Mouse (Mus musculus) frontal cortex, postnatal 10 days (tissue): Measurements from ENCODE around the gene Vmn2r57.
"Not testable (repeated sequence)": the region's sequence is repeated elsewhere in the genome, so short reads cannot be mapped to it uniquely, and the experiment has no call there.

Experiments used
- DNase-seq, 2 experiments: peaks; one replicate each; pipeline ENCODE4 v3.0.0; 2022; ENCODE audit warnings: low spot score in 2 of 2, mixed read lengths in 1 of 2

The Vmn2r57 gene

GRCm38 (mm10) chr7:41448596-41448995 is at the start of gene Vmn2r57:
Vmn2r57 (minus strand) TSS chr7:41448696.
- not testable (repeated sequence) for DNase-seq

GRCm38 (mm10) chr7:41497871-41498270 is 49.4 kb upstream of the Vmn2r57 start:
- no peak for DNase-seq

GRCm38 (mm10) chr7:41451864-41452263 is 3.4 kb upstream of the Vmn2r57 start:
- no peak for DNase-seq

- DNase-seq, result no peak
Measured at GRCm38 (mm10) chr7:41394130-41394529, 54.4 kb downstream of the Vmn2r57 start.

GRCm38 (mm10) chr7:41393048-41393971 is 55.2 kb downstream of the Vmn2r57 start, which contains the start of gene AI987944:
AI987944 (minus strand) TSS chr7:41393379.
- DNase-seq, result peak; percentile 73 to 81
